Mouse (Mus musculus): ENCODE measurements at regions not wholly inside any gene's neighbourhood (a gene's known extent, or its start where the extent isn't known, plus 50 kb on each side); places are given as distances from the start of the nearest gene placed in this dataset.

DNA sequence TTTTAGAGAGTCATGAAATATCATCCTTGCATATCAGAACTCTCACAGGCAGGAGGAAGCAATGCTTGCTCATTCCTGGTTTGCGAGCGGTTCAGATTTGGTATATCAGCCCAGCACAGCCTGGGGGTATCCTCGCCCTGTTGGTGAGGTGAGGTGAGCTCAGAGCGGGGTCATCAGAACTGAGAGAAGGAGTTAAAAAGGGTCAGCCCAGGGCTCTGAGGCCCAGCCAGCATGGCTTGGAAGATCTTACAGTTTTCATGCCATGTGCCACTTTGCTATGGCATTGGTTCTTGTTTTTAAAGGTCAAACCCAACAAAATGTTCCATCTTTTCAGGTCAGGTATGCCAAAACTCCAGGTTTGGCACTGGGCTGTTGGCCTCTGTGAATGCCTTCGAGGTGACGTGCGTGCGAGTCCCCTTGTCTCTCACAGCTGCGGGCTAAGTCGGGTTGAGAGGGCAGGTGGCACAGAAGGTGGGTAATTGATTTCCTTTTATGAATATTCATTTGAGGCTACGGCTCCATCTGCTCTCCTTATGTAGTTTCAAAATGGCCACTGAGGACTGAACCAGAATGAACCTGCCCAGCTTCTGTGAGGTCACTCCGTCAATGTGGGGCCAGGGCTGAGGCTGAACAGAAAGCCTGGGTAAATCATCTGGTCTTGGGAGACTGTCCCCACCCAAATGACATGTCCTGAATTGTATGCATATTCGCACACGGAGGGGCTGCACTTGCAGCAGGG is 86.3 kb downstream of the Hhipl2 start:
- TF ChIP-seq CTCF (IDR thresholded peaks at IDR 0.05; ENCODE audit: low read depth), result no peak
- no peaks in the 10 kb centered on the region for H3K4me1 ChIP-seq (replicated peaks; ENCODE audit: insufficient read depth, low read length)
- no peak overlapping the region for H3K27ac ChIP-seq
- WGBS, result 90% methylated on average over 14 of the region's 14 CpGs
- no peaks in the 10 kb centered on the region for H3K9me3 ChIP-seq (replicated peaks; ENCODE audit: low read length)
- H3K4me2 ChIP-seq (ENCODE audit: low read length), result no peak overlapping the region
- no peaks in the 10 kb centered on the region for H3K36me3 ChIP-seq (ENCODE audit: insufficient read depth, low read length)
- no peak overlapping the region for H3K4me3 ChIP-seq (replicated peaks; ENCODE audit: low read depth, low read length)
- no peak overlapping the region for H3K9ac ChIP-seq (ENCODE audit: low read depth, low read length)
- DNase-seq (ENCODE audit: low spot score), result no peak
- no peak for ATAC-seq (replicated peaks; ENCODE audit: low FRiP score, low read depth)
- no peaks in the 10 kb centered on the region for H3K27me3 ChIP-seq (ENCODE audit: insufficient read depth, low read length)

DNA sequence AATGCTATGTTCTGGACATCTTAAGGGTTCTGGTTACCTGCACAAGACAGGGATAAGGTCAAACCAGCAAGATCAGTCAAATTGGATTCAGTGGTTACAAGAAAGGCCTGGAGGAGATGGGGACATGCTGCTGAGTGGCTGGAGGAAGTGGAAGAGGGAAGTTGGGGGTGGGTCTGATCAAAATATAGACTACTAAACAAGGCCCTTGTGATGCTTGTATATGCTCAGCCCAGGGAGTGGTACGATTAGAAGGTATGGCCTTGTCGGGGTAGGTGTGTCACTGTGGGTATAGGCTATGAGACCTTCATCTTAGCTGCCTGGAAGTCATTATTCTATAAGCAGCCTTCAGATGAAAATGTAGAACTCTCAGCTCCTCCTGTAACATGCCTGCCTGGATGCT is 89.9 kb downstream of the Hhipl2 start:
- no peak overlapping the region for H3K4me3 ChIP-seq (replicated peaks; ENCODE audit: low read depth, low read length)
- no peak for TF ChIP-seq CTCF (IDR thresholded peaks at IDR 0.05; ENCODE audit: low read depth)
- no peak overlapping the region for H3K9ac ChIP-seq (ENCODE audit: low read depth, low read length)
- WGBS, result 91% methylated on average over 2 of the region's 2 CpGs
- no peaks in the 10 kb centered on the region for H3K36me3 ChIP-seq (ENCODE audit: insufficient read depth, low read length)
- no peaks in the 10 kb centered on the region for H3K9me3 ChIP-seq (replicated peaks; ENCODE audit: low read length)
- no peak overlapping the region for H3K4me2 ChIP-seq (ENCODE audit: low read length)
- no peak for DNase-seq (ENCODE audit: low spot score)
- no peaks in the 10 kb centered on the region for H3K27me3 ChIP-seq (ENCODE audit: insufficient read depth, low read length)
- H3K27ac ChIP-seq, result no peak overlapping the region
- no peaks in the 10 kb centered on the region for H3K4me1 ChIP-seq (replicated peaks; ENCODE audit: insufficient read depth, low read length)
- no peak for ATAC-seq (replicated peaks; ENCODE audit: low FRiP score, low read depth)

DNA sequence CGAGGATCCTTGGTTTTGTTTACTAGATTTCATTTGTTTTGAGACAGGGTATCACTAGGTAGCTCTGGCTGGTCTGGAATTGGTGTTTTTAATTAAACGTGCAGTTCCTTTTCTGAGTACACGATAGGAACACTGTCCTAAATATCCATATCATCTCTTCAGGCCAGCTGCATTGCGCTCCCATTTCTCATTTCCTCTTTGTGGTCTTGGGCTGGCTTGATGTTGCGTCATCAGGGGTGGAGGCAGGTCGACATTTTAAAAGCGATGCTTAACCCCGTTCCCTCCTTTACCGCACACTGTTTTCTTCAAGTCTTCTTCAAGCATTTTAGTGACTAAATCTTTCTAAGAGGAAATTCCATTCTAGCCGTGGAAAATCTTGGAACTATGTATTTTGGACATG is 92.7 kb downstream of the Hhipl2 start:
- Histone ChIP-seq H3K9me3 (replicated peaks; ENCODE audit: low read length) (no peaks in the 10 kb centered on the region), H3K27me3 (ENCODE audit: insufficient read depth, low read length) (no peaks in the 10 kb centered on the region), H3K27ac (no peak overlapping the region), H3K4me3 (replicated peaks; ENCODE audit: low read depth, low read length) (no peak overlapping the region), H3K4me1 (replicated peaks; ENCODE audit: insufficient read depth, low read length) (no peaks in the 10 kb centered on the region), H3K36me3 (ENCODE audit: insufficient read depth, low read length) (no peaks in the 10 kb centered on the region), H3K4me2 (ENCODE audit: low read length) (no peak overlapping the region), H3K9ac (ENCODE audit: low read depth, low read length) (no peak overlapping the region)
- WGBS, result 65% methylated on average over 10 of the region's 10 CpGs
- ATAC-seq (replicated peaks; ENCODE audit: low FRiP score, low read depth), result no peak
- peak; percentile 49 for DNase-seq (ENCODE audit: low spot score)
- no peak for TF ChIP-seq CTCF (IDR thresholded peaks at IDR 0.05; ENCODE audit: low read depth)

- ATAC-seq (replicated peaks; ENCODE audit: low FRiP score, low read depth), result no peak
- H3K4me3 ChIP-seq (replicated peaks; ENCODE audit: low read depth, low read length), result no peak overlapping the region
- no peaks in the 10 kb centered on the region for H3K9me3 ChIP-seq (replicated peaks; ENCODE audit: low read length)
- 88% methylated on average over 3 of the region's 3 CpGs for WGBS
- no peak overlapping the region for H3K9ac ChIP-seq (ENCODE audit: low read depth, low read length)
- no peaks in the 10 kb centered on the region for H3K27me3 ChIP-seq (ENCODE audit: insufficient read depth, low read length)
- H3K36me3 ChIP-seq (ENCODE audit: insufficient read depth, low read length), result no peaks in the 10 kb centered on the region
- no peak for DNase-seq (ENCODE audit: low spot score)
- H3K4me2 ChIP-seq (ENCODE audit: low read length), result no peak overlapping the region
- no peak overlapping the region for H3K27ac ChIP-seq
- TF ChIP-seq CTCF (IDR thresholded peaks at IDR 0.05; ENCODE audit: low read depth), result no peak
- H3K4me1 ChIP-seq (replicated peaks; ENCODE audit: insufficient read depth, low read length), result no peaks in the 10 kb centered on the region
Observed at GRCm38 (mm10) chr1:183513876-183514275, 95.9 kb downstream of the Hhipl2 start.

- no peak overlapping the region for H3K27ac ChIP-seq
- no peaks in the 10 kb centered on the region for H3K27me3 ChIP-seq (ENCODE audit: insufficient read depth, low read length)
- no peak overlapping the region for H3K4me3 ChIP-seq (replicated peaks; ENCODE audit: low read depth, low read length)
- H3K9ac ChIP-seq (ENCODE audit: low read depth, low read length), result no peak overlapping the region
- no peak for TF ChIP-seq CTCF (IDR thresholded peaks at IDR 0.05; ENCODE audit: low read depth)
- DNase-seq (ENCODE audit: low spot score), result no peak
- H3K4me1 ChIP-seq (replicated peaks; ENCODE audit: insufficient read depth, low read length), result no peaks in the 10 kb centered on the region
- ATAC-seq (replicated peaks; ENCODE audit: low FRiP score, low read depth), result no peak
- no peak overlapping the region for H3K4me2 ChIP-seq (ENCODE audit: low read length)
- whole genome bisulfite sequencing, result 72% methylated on average over 15 of the region's 15 CpGs
- H3K36me3 ChIP-seq (ENCODE audit: insufficient read depth, low read length), result no peaks in the 10 kb centered on the region
- no peaks in the 10 kb centered on the region for H3K9me3 ChIP-seq (replicated peaks; ENCODE audit: low read length)
Observed at GRCm38 (mm10) chr1:183514281-183514983, 96.4 kb downstream of the Hhipl2 start.

GRCm38 (mm10) chr1:183514984-183515287 is 96.9 kb downstream of the Hhipl2 start:
- no peak for ATAC-seq (replicated peaks; ENCODE audit: low FRiP score, low read depth)
- H3K27me3 ChIP-seq (ENCODE audit: insufficient read depth, low read length), result no peaks in the 10 kb centered on the region
- DNase-seq (ENCODE audit: low spot score), result no peak
- no peak overlapping the region for H3K9ac ChIP-seq (ENCODE audit: low read depth, low read length)
- H3K4me1 ChIP-seq (replicated peaks; ENCODE audit: insufficient read depth, low read length), result no peaks in the 10 kb centered on the region
- no peak overlapping the region for H3K27ac ChIP-seq
- WGBS, result 78% methylated on average over 2 of the region's 2 CpGs
- no peak for TF ChIP-seq CTCF (IDR thresholded peaks at IDR 0.05; ENCODE audit: low read depth)
- no peak overlapping the region for H3K4me3 ChIP-seq (replicated peaks; ENCODE audit: low read depth, low read length)
- H3K36me3 ChIP-seq (ENCODE audit: insufficient read depth, low read length), result no peaks in the 10 kb centered on the region
- no peak overlapping the region for H3K4me2 ChIP-seq (ENCODE audit: low read length)
- no peaks in the 10 kb centered on the region for H3K9me3 ChIP-seq (replicated peaks; ENCODE audit: low read length)
